Mouse (Mus musculus) limb, embryonic 14.5 days (tissue): Measurements from ENCODE around the gene Ppt1. TPM values are rescaled to one million over a fixed set of nuclear protein-coding genes. Genes with fewer than 3 reads are reported as not detected.

Experiments used
- ATAC-seq: fragments of 200-750 bp; cut with Nextera tagmentation; 2 replicates; pipeline ENCODE4 v1.8.0; 2017; ENCODE audit warnings: low read depth, moderate number of reproducible peaks, moderate TSS enrichment; ENCODE audit not compliant: low FRiP score
- DNase-seq: peaks from one replicate; pipeline ENCODE4 v3.0.0-alpha.2; 2015; ENCODE audit warnings: low spot score
- H3K27ac ChIP-seq: fragments of 300-500 bp; sonication (generic); replicated peaks from 2 replicates; pipeline ENCODE4 v1.5.1; 2014; ENCODE audit warnings: low read depth, mild to moderate bottlenecking, low read length, moderate library complexity, mixed read lengths
- H3K27me3 ChIP-seq: fragments of 300-500 bp; sonication (generic); 2 replicates; pipeline ENCODE4 v1.6.1; 2014; ENCODE audit warnings: low read length, mixed read lengths; ENCODE audit not compliant: control insufficient read depth, insufficient read depth
- H3K36me3 ChIP-seq: fragments of 300-500 bp; sonication (generic); 2 replicates; pipeline ENCODE4 v1.6.1; 2014; ENCODE audit warnings: mild to moderate bottlenecking, low read length, moderate library complexity, mixed read lengths; ENCODE audit not compliant: control insufficient read depth, insufficient read depth
- H3K4me1 ChIP-seq: fragments of 300-500 bp; sonication (generic); 2 replicates; pipeline ENCODE4 v1.6.1; 2014; ENCODE audit warnings: antibody characterized with exemption, low read length, mixed read lengths; ENCODE audit not compliant: control insufficient read depth, insufficient read depth
- H3K4me2 ChIP-seq: fragments of 300-500 bp; sonication (generic); replicated peaks from 2 replicates; pipeline ENCODE4 v1.6.1; 2014; ENCODE audit warnings: low read depth, mild to moderate bottlenecking, low read length, moderate library complexity; ENCODE audit not compliant: severe bottlenecking
- H3K4me3 ChIP-seq: fragments of 300-500 bp; sonication (generic); replicated peaks from 2 replicates; pipeline ENCODE4 v1.5.1; 2014; ENCODE audit warnings: low read length
- H3K9ac ChIP-seq: fragments of 300-500 bp; sonication (generic); 2 replicates; pipeline ENCODE4 v1.6.1; 2014; ENCODE audit warnings: mild to moderate bottlenecking, low read depth, low read length, moderate library complexity; ENCODE audit not compliant: severe bottlenecking
- H3K9me3 ChIP-seq: fragments of 300-500 bp; sonication (generic); 2 replicates; pipeline ENCODE4 v1.6.1; 2016; ENCODE audit warnings: low read length; ENCODE audit not compliant: control insufficient read depth
- POLR2A ChIP-seq: fragments of 200-500 bp; IDR thresholded peaks from 2 replicates; pipeline ENCODE4 v1.8.0; 2012; ENCODE audit warnings: inconsistent platforms, mild to moderate bottlenecking, moderate library complexity, borderline replicate concordance; ENCODE audit not compliant: insufficient read depth, insufficient read length; ENCODE audit errors: extremely low read depth
- WGBS: fragments of 180-500 bp; shearing (Covaris S2); extraction: QIAGEN DNeasy Blood & Tissue Kit; methylation state at CpG from one replicate; pipeline ENCODE4 v1.1.7; 2014; 5-methylcytosine and 5-hydroxymethylcytosine counted together
- polyA plus RNA-seq, 2 experiments: library from polyadenylated mRNA; depleted of rRNA in 1 of 2; stranded (reverse) in 1 of 2; unstranded in 1 of 2; fragments of >200 nt; fragmentation: Nextera tagmentation in 1 of 2; extraction: Ambion mirVana in 1 of 2; gene quantifications; 2 replicates each; pipeline versions ENCODE4 v1.2.1 to v1.2.3; 2012 to 2014

The Ppt1 gene
- polyA plus RNA-seq, 2 experiments = 68.8 to 76.0 TPM

DNA sequence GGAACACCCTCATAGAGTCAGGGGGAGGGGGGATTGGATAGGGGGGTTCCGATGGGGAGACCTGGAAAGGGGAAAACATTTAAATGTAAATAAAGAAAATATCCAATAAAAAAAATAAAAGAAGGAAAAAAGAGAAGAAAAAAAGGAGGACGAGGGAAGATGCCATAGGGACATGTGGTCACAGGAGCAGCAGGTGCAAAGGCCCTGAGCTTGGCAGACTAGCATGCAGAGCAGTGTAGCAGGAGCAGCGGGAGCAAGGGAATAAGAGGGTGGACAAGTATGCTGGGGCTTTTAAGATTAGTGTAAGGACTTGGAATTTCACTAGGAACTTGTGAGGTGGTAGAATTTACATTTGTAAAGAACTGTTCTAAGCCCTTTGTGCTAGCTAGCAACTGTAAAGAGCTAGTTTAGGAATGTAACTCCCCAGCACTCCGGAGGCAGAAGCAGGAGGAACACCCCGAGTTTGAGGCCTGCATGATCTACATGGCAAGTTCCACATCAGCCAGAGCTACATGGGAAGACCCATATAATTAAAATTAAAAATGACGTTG is 1.2 kb downstream of the Ppt1 start:
- Histone ChIP-seq H3K36me3 (no peaks in the 10 kb centered on the region; the same call in 1 of the 2 replicates), H3K27ac (no peak overlapping the region), H3K4me2 (peak overlapping the region; percentile 69), H3K4me3 (no peak overlapping the region), H3K27me3 (no peaks in the 10 kb centered on the region), H3K9me3 (no peaks in the 10 kb centered on the region), H3K9ac (no peak overlapping the region), H3K4me1 (peaks cover 4% of the 10 kb centered on the region; the same call in 1 of the 2 replicates)
- DNase-seq = no peak
- ATAC-seq = no peak
- TF ChIP-seq POLR2A = no peak
- 70% methylated on average over 6 of the region's 6 CpGs for WGBS

DNA sequence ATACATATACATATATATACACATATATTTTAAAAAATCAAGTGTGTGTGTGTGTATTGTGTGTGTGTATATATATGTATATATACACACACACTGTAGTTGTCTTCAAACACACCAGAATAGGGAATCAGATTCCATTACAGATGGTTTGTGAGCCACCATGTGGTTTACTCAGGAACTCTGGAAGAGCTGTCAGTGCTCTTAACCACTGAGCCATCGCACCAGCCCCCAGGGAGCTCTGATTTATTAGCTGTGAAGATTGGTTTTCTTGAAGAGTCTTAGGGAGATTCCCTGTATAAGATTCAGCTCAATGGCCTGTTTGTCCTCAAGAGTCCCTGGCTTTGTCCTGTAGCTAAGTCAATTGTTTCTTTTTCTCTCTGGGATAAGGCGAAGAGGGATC is 2.0 kb downstream of the Ppt1 start:
- peaks cover 4% of the 10 kb centered on the region; the same call in 1 of the 2 replicates for H3K4me1 ChIP-seq
- H3K27me3 ChIP-seq = no peaks in the 10 kb centered on the region
- no peak for ATAC-seq
- H3K4me2 ChIP-seq = no peak overlapping the region
- H3K36me3 ChIP-seq = no peaks in the 10 kb centered on the region; the same call in 1 of the 2 replicates
- WGBS = 70% methylated on average over 2 of the region's 2 CpGs
- TF ChIP-seq POLR2A = no peak
- H3K4me3 ChIP-seq = no peak overlapping the region
- no peak overlapping the region for H3K27ac ChIP-seq
- H3K9ac ChIP-seq = no peak overlapping the region
- no peak for DNase-seq
- H3K9me3 ChIP-seq = no peaks in the 10 kb centered on the region

DNA sequence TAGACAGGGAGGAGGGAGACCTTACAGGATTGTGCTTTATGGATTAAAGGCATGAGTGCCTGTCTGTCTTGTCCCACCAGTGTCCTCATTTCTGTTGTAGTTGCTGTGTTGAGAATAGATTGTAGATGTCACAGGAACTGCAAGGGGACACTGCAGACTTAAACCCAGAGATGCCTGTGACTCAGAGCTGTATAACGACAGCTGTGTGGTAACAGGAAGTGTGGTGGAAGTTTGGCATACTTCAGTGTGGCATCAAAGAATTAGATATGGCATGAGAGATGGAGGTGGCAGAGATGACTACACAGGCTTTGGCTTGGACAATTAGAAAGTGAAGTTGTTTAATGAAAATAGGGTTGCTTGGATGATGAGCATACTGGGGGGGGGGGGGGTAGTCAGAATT is 2.4 kb downstream of the Ppt1 start:
- Histone ChIP-seq H3K9me3 (no peaks in the 10 kb centered on the region), H3K4me2 (no peak overlapping the region), H3K4me3 (no peak overlapping the region), H3K36me3 (no peaks in the 10 kb centered on the region; the same call in 1 of the 2 replicates), H3K4me1 (peaks cover 4% of the 10 kb centered on the region; the same call in 1 of the 2 replicates), H3K27ac (no peak overlapping the region), H3K27me3 (no peaks in the 10 kb centered on the region), H3K9ac (no peak overlapping the region)
- DNase-seq (no peak), ATAC-seq (no peak)
- no peak for TF ChIP-seq POLR2A
- WGBS = 72% methylated on average over 1 of the region's 1 CpGs

DNA sequence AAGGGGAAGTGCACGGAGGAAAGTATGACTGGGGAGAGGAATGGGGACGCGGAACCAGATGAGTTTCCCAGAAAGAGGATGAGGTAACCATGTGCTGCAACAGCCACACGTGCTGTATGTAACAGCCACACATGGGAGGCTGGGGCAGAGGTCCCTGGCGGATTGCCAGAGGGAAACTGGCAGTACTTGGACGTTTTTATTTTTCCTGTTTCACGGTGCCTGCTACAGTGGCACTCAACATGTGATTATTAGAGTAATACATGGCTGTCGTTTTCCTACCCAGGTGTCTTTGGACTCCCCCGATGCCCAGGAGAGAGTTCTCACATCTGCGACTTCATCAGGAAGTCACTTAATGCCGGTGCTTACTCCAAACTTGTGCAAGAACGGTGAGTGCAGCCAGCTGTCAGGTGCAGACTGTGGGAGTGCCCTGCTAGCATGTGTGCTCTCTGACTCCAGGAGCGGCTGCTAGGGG is 12.1 kb downstream of the Ppt1 start:
- 31% methylated on average over 13 of the region's 13 CpGs for WGBS

DNA sequence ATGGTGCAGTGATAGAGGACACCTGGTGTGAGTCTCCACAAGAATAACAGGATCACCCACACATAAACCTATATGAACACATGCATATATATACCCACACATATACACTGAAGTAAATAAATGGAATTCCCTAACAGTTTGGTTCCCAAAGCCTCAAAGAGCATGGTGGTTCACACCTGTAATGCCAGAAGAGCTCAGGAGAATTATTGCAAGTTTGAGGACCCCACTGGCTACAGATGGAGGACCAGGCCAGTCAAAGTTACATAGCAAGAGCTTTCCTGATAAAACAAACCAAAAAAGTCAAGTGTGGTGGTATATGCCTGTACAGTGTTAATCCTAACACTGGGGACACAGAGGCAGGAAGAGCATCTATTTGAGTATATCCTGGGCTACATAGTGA is 15.5 kb downstream of the Ppt1 start:
- TF ChIP-seq POLR2A = no peak
- no peaks in the 10 kb centered on the region for H3K9me3 ChIP-seq
- H3K27ac ChIP-seq = no peak overlapping the region
- H3K4me2 ChIP-seq = no peak overlapping the region
- peaks cover 60% of the 10 kb centered on the region for H3K36me3 ChIP-seq
- no peak overlapping the region for H3K4me3 ChIP-seq
- H3K27me3 ChIP-seq = no peaks in the 10 kb centered on the region
- H3K9ac ChIP-seq = no peak overlapping the region
- no peaks in the 10 kb centered on the region for H3K4me1 ChIP-seq
- DNase-seq = no peak
- no peak for ATAC-seq

More for the DNA sequence above, 12.1 kb downstream of the Ppt1 start:
- H3K9ac ChIP-seq = no peak overlapping the region
- H3K4me1 ChIP-seq = no peaks in the 10 kb centered on the region
- 0 out of 2 replicates have a peak overlapping the region, but pooled peaks have one; percentile 21 for H3K27ac ChIP-seq
- DNase-seq = peak; percentile 67
- H3K9me3 ChIP-seq = no peaks in the 10 kb centered on the region
- no peak overlapping the region for H3K4me2 ChIP-seq
- ATAC-seq = peak; percentile 78
- H3K36me3 ChIP-seq = peaks cover 58% of the 10 kb centered on the region
- H3K27me3 ChIP-seq = no peaks in the 10 kb centered on the region
- no peak overlapping the region for H3K4me3 ChIP-seq
- no peak for TF ChIP-seq POLR2A
